In genomic region chr11:106475309-106475708, GRCm38 (mm10) we compare ENCODE assay signal across 15 mouse cellular contexts.
"Had no signal": no experiment of that assay in that cellular context is flagged by ENCODE, and none has a peak within 500 bp of the region (broad histone marks: within the 10 kb centered on the region; RNA-seq: fewer than 3 reads in every experiment).

No protein-coding gene starts in this region.

- H3K9me3 ChIP-seq: intestine, embryonic 15.5 days; kidney, embryonic 15.5 days; limb, embryonic 12.5 days; liver, embryonic 13.5 days; megakaryocyte, embryonic 14.5 days; midbrain, embryonic 15.5 days; neural tube, embryonic 13.5 days; stomach, embryonic 15.5 days had no signal

- ATAC-seq: intestine, embryonic 15.5 days; liver, postnatal 0 days; midbrain, embryonic 15.5 days had no signal

- H3K9ac ChIP-seq: intestine, embryonic 15.5 days; kidney, embryonic 15.5 days; limb, embryonic 12.5 days; liver, embryonic 13.5 days; liver, postnatal 0 days; midbrain, embryonic 15.5 days; neural tube, embryonic 13.5 days; stomach, embryonic 15.5 days had no signal

- DNase-seq: kidney, adult 2 months; kidney, postnatal 36 days; liver; liver, embryonic 13.5 days; liver, postnatal 0 days; retina, postnatal 1 day; right cerebral cortex, postnatal 4 days had no signal

- H3K4me2 ChIP-seq: intestine, embryonic 15.5 days; kidney, embryonic 15.5 days; limb, embryonic 12.5 days; liver, embryonic 13.5 days; midbrain, embryonic 11.5 days; midbrain, embryonic 15.5 days; neural tube, embryonic 13.5 days; stomach, embryonic 15.5 days had no signal

- H3K4me1 ChIP-seq: intestine, embryonic 15.5 days had no signal

- H3K4me3 ChIP-seq: intestine, embryonic 15.5 days; kidney, embryonic 15.5 days; limb, embryonic 12.5 days; liver, embryonic 13.5 days; megakaryocyte, embryonic 14.5 days; midbrain, embryonic 15.5 days; neural tube, embryonic 13.5 days; stomach, embryonic 15.5 days had no signal

- H3K27ac ChIP-seq: intestine, embryonic 15.5 days; kidney, embryonic 15.5 days; limb, embryonic 12.5 days; liver, embryonic 13.5 days; midbrain, embryonic 15.5 days; neural tube, embryonic 13.5 days; stomach, embryonic 15.5 days had no signal

- H3K27me3 ChIP-seq: intestine, embryonic 15.5 days; kidney, embryonic 15.5 days; limb, embryonic 12.5 days; liver, embryonic 13.5 days; megakaryocyte, embryonic 14.5 days; midbrain, embryonic 15.5 days; neural tube, embryonic 13.5 days; stomach, embryonic 15.5 days had no signal

- H3K36me3 ChIP-seq: intestine, embryonic 15.5 days; kidney, embryonic 15.5 days; limb, embryonic 12.5 days; liver, embryonic 13.5 days; midbrain, embryonic 15.5 days; neural tube, embryonic 13.5 days; stomach, embryonic 15.5 days had no signal
